Mouse (Mus musculus) heart, embryonic 14.5 days (tissue): ENCODE data around the gene Grik4. TPM values are rescaled to one million over a fixed set of nuclear protein-coding genes. Genes with fewer than 3 reads are reported as not detected.

Experiments
- ATAC-seq: fragments of 200-750 bp; cut with Nextera tagmentation; 2 replicates; pipeline ENCODE4 v1.8.0; 2017; ENCODE audit warnings: low read depth, moderate TSS enrichment; ENCODE audit not compliant: insufficient number of reproducible peaks, insufficient read depth, low FRiP score
- H3K27ac ChIP-seq, 2 experiments: fragments of 200-500 bp in 1 of 2; fragments of 300-500 bp in 1 of 2; sonication (generic) in 1 of 2; replicated peaks in 1 of 2; 2 replicates each; pipeline ENCODE4 v1.5.1; 2012 to 2014; ENCODE audit warnings: low read depth in 2 of 2, low read length in 2 of 2, control low read depth in 1 of 2, mild to moderate bottlenecking in 1 of 2, mixed read lengths in 1 of 2; ENCODE audit not compliant: control insufficient read depth in 1 of 2, insufficient read depth in 1 of 2
- H3K27me3 ChIP-seq: fragments of 300-500 bp; sonication (generic); 2 replicates; pipeline ENCODE4 v1.6.1; 2014; ENCODE audit warnings: mild to moderate bottlenecking, low read length, control low read depth; ENCODE audit not compliant: control insufficient read depth, insufficient read depth
- H3K36me3 ChIP-seq: fragments of 300-500 bp; sonication (generic); 2 replicates; pipeline ENCODE4 v1.6.1; 2014; ENCODE audit warnings: mild to moderate bottlenecking, control low read depth, low read length, mixed read lengths; ENCODE audit not compliant: control insufficient read depth, insufficient read depth
- H3K4me1 ChIP-seq, 2 experiments: fragments of 200-500 bp in 1 of 2; fragments of 300-500 bp in 1 of 2; sonication (generic) in 1 of 2; 2 replicates each; pipeline ENCODE4 v1.6.1; 2012 to 2014; ENCODE audit warnings: low read length in 2 of 2, control low read depth in 1 of 2, mixed read lengths in 1 of 2; ENCODE audit not compliant: control insufficient read depth in 2 of 2, insufficient read depth in 2 of 2
- H3K4me2 ChIP-seq: fragments of 300-500 bp; sonication (generic); 2 replicates; pipeline ENCODE4 v1.6.1; 2014; ENCODE audit warnings: mild to moderate bottlenecking, low read length
- H3K4me3 ChIP-seq, 2 experiments: fragments of 200-500 bp in 1 of 2; fragments of 300-500 bp in 1 of 2; sonication (generic) in 1 of 2; 2 replicates each; pipeline ENCODE4 v1.5.1; 2012 to 2014; ENCODE audit warnings: low read length in 2 of 2, mild to moderate bottlenecking in 2 of 2, control low read depth in 1 of 2, low read depth in 1 of 2, moderate library complexity in 1 of 2; ENCODE audit not compliant: control insufficient read depth in 1 of 2, insufficient read depth in 1 of 2
- H3K9ac ChIP-seq: fragments of 300-500 bp; sonication (generic); 2 replicates; pipeline ENCODE4 v1.6.1; 2014; ENCODE audit warnings: mild to moderate bottlenecking, low read length
- H3K9me3 ChIP-seq: fragments of 300-500 bp; sonication (generic); 2 replicates; pipeline ENCODE4 v1.6.1; 2016; ENCODE audit warnings: low read length, control low read depth; ENCODE audit not compliant: control insufficient read depth
- WGBS: fragments of 180-500 bp; shearing (Covaris S2); extraction: QIAGEN DNeasy Blood & Tissue Kit; methylation state at CpG from one replicate; pipeline ENCODE4 v1.1.7; 2014; 5-methylcytosine and 5-hydroxymethylcytosine counted together
- polyA plus RNA-seq: library from polyadenylated mRNA; unstranded; fragments of >200 nt; fragmentation: Nextera tagmentation; extraction: Ambion mirVana; gene quantifications from 2 replicates; pipeline ENCODE4 v1.2.1, GENCODE M21; 2014

Gene Grik4
- polyA plus RNA-seq, 1 experiment from 2014 or later: 0.09 TPM

DNA sequence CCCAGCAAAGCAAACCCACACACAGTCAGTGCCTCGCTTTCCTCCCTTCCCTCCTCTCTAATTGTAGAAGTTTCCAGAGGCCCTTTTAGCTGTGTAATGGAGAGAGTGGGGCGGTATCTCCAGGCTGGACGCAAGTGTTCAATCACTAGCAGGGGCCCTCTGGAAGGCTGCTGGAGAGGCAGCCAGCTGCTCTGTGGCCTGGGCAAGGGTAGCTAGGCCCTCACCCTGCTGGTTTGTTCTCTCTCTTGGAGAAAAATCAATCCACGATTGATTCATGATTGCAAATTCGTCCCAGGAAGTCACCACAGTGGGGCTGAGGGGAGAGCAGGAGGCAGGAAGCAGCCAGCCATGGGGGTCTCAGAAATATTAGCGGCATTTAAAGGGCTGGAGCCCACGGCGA is 271.3 kb downstream of the Grik4 start:
- H3K27ac ChIP-seq: no peak overlapping the region
- no peak overlapping the region for H3K4me3 ChIP-seq
- ATAC-seq: no peak
- 71% methylated on average over 8 of the region's 8 CpGs for WGBS
- no peaks in the 10 kb centered on the region for H3K9me3 ChIP-seq
- H3K27me3 ChIP-seq: no peaks in the 10 kb centered on the region
- H3K36me3 ChIP-seq: no peaks in the 10 kb centered on the region
- H3K4me1 ChIP-seq: no peaks in the 10 kb centered on the region; a peak in 1 of 4 replicates
- H3K9ac ChIP-seq: no peak overlapping the region
- no peak overlapping the region for H3K4me2 ChIP-seq

- Histone ChIP-seq H3K4me2 (no peak overlapping the region), H3K4me1 (no peaks in the 10 kb centered on the region; a peak in 1 of 4 replicates), H3K36me3 (no peaks in the 10 kb centered on the region), H3K4me3 (no peak overlapping the region), H3K27ac (no peak overlapping the region), H3K9ac (no peak overlapping the region), H3K27me3 (no peaks in the 10 kb centered on the region), H3K9me3 (no peaks in the 10 kb centered on the region)
- WGBS: 65% methylated on average over 2 of the region's 2 CpGs
- no peak for ATAC-seq
Measured at GRCm38 (mm10) chr9:42670619-42671018, 273.7 kb downstream of the Grik4 start.

GRCm38 (mm10) chr9:42661481-42661880 is 282.8 kb downstream of the Grik4 start:
- no peak for ATAC-seq
- H3K4me2 ChIP-seq: no peak overlapping the region

DNA sequence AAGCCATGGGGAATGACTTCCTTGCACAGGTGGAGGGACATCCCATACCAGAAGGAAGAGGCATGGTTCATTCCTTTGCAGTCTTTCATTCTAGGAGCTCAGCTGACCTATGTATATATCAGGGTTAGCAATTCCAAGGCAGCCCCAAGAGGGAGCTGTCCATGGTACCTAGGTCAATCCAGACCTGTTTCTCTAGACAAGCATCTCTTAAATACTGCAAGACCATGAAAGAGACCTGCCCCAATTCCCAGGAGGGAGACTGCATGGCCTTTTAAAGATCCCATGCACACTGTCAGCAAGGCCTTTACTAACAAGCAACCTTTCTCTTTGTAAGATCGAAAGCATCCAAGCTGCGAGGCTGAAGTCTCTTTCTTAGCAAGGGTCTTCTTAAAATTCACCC is 291.5 kb downstream of the Grik4 start:
- 71% methylated on average over 2 of the region's 2 CpGs for WGBS
- Histone ChIP-seq H3K9me3 (no peaks in the 10 kb centered on the region), H3K27me3 (0 out of 2 replicates have a peak, but pooled peaks cover 7% of the 10 kb centered on the region), H3K36me3 (no peaks in the 10 kb centered on the region), H3K4me1 (no peaks in the 10 kb centered on the region), H3K4me2 (no peak overlapping the region), H3K9ac (no peak overlapping the region), H3K4me3 (no peak overlapping the region), H3K27ac (no peak overlapping the region)
- ATAC-seq: no peak

More at GRCm38 (mm10) chr9:42661481-42661880, 282.8 kb downstream of the Grik4 start:
- H3K36me3 ChIP-seq: no peaks in the 10 kb centered on the region
- peaks cover 4% of the 10 kb centered on the region; the same call in 1 of the 2 replicates for H3K9me3 ChIP-seq
- no peak overlapping the region for H3K27ac ChIP-seq
- no peaks in the 10 kb centered on the region for H3K4me1 ChIP-seq
- H3K27me3 ChIP-seq: no peaks in the 10 kb centered on the region
- no peak overlapping the region for H3K4me3 ChIP-seq
- no peak overlapping the region for H3K9ac ChIP-seq
- WGBS: 56% methylated on average over 1 of the region's 1 CpGs

- H3K9ac ChIP-seq: no peak overlapping the region
- no peak for ATAC-seq
- no peak overlapping the region for H3K27ac ChIP-seq
- H3K4me2 ChIP-seq: no peak overlapping the region
- 0 out of 2 replicates have a peak, but pooled peaks cover 7% of the 10 kb centered on the region for H3K27me3 ChIP-seq
- H3K4me3 ChIP-seq: no peak overlapping the region
- WGBS: 70% methylated on average over 4 of the region's 4 CpGs
- H3K9me3 ChIP-seq: no peaks in the 10 kb centered on the region
- H3K4me1 ChIP-seq: no peaks in the 10 kb centered on the region
- no peaks in the 10 kb centered on the region for H3K36me3 ChIP-seq
Measured at GRCm38 (mm10) chr9:42652309-42652708, 292.0 kb downstream of the Grik4 start.

DNA sequence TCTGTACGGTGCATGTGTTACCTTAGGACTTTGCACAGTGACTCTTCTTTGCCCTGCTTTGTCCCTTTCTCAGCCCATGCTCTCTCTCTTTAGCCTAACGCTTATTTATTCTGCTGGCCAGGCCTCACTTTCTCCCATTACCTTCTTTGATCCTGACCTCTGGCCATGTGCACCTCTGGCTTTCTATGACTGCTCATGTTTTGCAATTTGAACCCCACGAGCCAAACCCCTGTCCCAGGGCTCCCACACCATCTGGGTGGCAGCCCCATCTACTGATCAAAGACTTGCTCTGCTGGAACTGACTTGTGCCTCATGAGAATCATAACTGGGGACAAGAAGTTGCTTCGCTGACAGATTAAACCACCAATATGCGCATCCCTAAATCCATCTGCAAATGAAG is 294.4 kb downstream of the Grik4 start:
- no peaks in the 10 kb centered on the region for H3K9me3 ChIP-seq
- no peaks in the 10 kb centered on the region for H3K36me3 ChIP-seq
- no peak overlapping the region for H3K4me3 ChIP-seq
- H3K27ac ChIP-seq: no peak overlapping the region
- H3K9ac ChIP-seq: no peak overlapping the region
- H3K27me3 ChIP-seq: peaks cover 10% of the 10 kb centered on the region; the same call in 1 of the 2 replicates
- no peak for ATAC-seq
- 73% methylated on average over 5 of the region's 5 CpGs for WGBS
- H3K4me1 ChIP-seq: no peaks in the 10 kb centered on the region
- no peak overlapping the region for H3K4me2 ChIP-seq

GRCm38 (mm10) chr9:42648051-42648450 is 296.2 kb downstream of the Grik4 start:
- Histone ChIP-seq H3K36me3 (no peaks in the 10 kb centered on the region), H3K27ac (no peak overlapping the region), H3K27me3 (peaks cover 10% of the 10 kb centered on the region; the same call in 1 of the 2 replicates), H3K9me3 (no peaks in the 10 kb centered on the region), H3K4me2 (no peak overlapping the region), H3K9ac (no peak overlapping the region), H3K4me3 (no peak overlapping the region), H3K4me1 (no peaks in the 10 kb centered on the region)
- no peak for ATAC-seq
- 82% methylated on average over 3 of the region's 3 CpGs for whole genome bisulfite sequencing

DNA sequence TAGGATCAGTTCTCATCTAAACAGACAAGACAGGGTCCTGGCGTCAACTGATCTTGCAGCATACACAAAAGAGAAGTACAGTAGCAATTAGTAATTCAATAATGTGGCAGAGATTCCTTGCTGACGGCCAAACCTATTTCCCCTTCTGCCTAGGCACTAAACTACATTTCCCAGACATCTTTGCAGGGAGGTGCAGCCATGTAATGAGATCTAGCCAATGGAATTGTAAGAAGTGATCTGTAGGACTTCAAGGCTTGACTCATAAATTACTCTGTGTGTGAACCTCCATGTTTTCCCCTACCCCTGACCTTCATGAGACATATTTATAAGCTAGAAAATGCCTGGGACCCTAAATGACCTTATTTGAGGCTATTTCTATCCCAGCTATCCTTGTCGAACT is 296.7 kb downstream of the Grik4 start:
- H3K9me3 ChIP-seq: no peaks in the 10 kb centered on the region
- no peak overlapping the region for H3K4me3 ChIP-seq
- H3K4me1 ChIP-seq: no peaks in the 10 kb centered on the region
- no peak overlapping the region for H3K27ac ChIP-seq
- H3K36me3 ChIP-seq: no peaks in the 10 kb centered on the region
- no peak overlapping the region for H3K4me2 ChIP-seq
- H3K27me3 ChIP-seq: peaks cover 10% of the 10 kb centered on the region; the same call in 1 of the 2 replicates
- H3K9ac ChIP-seq: no peak overlapping the region
- WGBS: 66% methylated on average over 3 of the region's 3 CpGs
- ATAC-seq: no peak
